Mouse (Mus musculus) spleen, adult 12 weeks (tissue): ENCODE results near the gene Gm2174.

ENCODE experiments used
- DNase-seq: peaks from one replicate; pipeline ENCODE4 v3.0.0; 2022; ENCODE audit warnings: low spot score

Gm2174 gene

DNA sequence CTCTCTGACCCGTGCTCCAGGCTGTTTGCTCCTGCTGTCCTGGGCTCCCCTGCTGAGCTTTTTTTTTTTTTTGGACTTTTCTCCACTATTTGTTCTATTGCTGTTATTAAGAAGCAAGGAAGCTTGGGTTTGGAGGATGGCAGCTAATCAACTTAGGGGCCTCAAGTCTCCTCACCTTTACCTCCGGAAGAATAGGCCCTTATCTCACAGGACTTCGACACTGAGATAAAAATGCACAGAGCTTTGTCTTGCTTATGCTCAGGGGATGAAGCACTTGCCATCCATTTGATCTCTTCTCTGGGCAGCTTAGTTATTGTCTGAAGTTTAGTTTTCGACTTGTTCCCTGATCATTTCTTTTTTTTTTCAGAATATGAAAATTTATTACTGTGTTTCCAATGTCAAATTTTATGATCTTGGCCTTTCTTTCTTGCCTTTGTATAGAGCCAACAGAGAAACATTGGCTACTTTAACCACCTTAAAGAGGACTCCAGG is at the start of gene Gm2174:
Gene Gm2174, plus strand, starts transcription at position 442 of the 492 bp plus-strand sequence.
- DNase-seq = no peak

DNA sequence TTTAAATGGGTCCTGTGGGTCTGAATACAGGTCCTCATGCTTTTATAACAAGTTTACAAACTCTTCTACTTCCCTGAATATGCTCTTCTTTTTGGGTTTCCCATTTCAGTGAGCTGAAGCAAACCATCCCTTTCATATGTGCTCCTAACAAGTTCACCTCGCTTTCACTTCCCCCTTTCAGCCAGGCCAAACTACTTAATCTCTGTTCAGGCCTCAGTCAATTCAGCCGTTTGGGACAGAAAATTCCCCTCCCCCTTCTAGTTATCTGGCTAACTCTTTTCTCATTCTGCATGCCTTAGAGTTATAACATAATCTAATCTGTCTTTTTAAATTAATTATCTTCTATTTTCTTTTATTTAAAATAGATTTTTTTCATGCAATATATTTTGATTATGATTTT is 43.1 kb upstream of the Gm2174 start:
- no peak for DNase-seq

DNA sequence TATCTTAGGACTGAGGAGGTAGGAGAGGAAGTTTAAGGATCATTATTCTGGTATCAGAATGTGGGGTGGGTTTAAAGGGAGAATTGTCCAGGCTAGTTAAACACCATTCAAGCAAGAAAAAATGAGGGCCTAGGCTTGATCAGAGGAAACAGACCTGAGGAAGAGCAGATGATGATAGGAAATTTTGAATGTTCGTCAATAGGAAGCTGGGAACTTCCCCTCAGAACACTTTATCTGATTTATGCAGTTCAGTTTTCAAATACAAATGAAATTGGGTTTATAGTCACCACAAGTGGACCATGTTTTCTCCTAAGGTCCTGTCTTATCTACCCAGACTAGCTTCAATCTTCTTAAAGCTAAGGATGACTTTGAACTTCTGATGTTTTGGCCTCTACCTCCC is 42.3 kb upstream of the Gm2174 start:
- no peak for DNase-seq

DNA sequence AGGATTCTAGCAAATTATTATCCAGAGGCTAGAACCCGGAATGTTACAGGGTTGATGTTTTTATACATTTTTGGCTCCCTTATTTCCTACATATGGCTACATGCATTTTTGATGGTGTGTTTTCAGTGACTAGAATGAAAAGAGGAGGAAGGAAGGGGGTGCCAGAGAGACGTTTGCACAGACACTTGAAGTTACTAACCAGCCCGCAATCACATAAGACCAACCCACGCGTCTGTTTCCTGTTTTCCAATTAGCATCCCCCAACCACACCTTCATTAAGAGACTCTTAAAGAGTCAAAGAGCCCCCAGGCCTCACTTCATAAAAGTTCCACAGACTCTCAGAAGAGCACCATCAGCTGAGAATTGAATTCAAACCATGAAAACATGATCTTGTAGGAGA is 41.6 kb upstream of the Gm2174 start:
- DNase-seq = no peak

DNA sequence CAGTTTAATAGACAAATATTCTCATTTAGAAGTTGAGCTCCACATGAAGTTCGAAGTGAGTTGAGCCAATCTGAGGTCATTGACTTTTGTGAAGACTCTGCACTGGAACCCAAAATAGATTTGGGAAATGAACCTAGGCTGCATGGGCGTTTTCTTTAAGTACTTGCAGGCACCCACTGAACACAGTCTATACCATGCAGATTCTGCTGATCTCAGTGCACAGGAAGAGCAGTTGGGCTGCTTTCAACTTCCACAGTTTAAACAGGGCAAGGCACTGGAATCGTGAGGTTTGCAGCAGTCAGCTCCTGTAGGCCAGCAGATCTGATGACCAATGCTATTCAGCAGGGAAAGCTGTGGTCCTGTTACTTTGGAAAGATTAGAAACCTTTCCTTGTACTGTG is 31.5 kb upstream of the Gm2174 start:
- DNase-seq = no peak

DNA sequence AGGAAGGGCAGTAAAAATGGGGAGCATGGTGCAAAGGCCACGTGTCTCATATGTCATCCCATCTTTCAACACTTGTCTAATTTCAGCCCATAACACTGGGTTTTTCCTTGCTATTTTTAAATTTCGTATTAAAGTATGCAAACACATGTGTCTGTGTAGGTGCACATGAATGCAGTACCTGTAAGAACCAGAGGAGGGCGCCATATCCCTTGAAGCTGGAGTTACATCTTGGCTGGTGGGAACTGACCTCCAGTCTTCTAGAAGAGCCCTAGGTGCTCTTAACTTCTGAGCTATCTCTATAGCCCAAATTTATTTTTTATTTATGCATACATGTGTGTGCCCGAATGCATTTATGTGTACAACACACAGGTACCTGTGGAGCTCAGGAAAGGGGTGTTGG is 30.2 kb upstream of the Gm2174 start:
- DNase-seq = no peak

DNA sequence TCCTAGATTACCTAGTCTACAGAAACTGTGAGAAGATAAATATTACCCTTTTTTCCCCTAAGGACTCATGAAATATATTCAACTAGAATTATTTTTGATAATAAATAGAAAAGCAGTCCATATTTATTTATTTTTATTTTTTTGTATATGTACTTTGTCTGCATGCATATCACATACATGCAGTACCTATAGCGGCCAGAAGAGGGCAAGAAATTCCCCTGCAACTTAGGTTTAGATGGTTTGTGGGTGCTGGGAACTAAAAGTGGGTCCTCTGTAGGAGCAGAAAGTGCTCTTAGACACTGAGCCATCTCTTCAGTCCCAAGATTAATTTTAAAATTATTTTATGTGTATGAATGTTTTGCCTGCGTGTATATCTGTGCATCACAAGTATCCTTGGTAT is 17.2 kb upstream of the Gm2174 start:
- no peak for DNase-seq

DNA sequence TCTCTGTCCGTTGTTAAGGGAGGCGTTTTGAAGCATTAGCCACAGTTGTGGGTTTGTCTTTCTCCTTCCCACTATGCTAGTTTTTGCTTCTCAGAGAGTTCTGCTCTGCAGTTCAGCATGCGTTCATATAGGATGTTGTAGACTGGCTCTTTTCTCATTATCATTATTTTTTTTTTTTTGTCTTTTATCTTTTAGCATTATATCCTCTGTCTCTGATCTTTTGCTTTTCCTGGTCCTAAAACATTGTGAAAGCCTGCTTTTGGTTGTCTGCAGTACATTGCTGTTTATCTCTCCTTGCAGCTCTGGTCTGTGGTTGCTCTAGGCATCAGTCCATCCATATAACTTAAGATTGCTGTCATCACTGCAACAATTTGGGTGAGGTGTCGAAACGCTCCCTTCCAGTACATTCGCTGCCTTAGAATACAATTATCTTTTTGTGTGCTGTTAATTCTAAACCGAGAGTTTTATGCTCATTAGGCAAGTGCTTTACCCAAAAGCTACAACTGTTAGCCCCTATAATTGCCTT is 11.9 kb upstream of the Gm2174 start:
- no peak for DNase-seq

DNA sequence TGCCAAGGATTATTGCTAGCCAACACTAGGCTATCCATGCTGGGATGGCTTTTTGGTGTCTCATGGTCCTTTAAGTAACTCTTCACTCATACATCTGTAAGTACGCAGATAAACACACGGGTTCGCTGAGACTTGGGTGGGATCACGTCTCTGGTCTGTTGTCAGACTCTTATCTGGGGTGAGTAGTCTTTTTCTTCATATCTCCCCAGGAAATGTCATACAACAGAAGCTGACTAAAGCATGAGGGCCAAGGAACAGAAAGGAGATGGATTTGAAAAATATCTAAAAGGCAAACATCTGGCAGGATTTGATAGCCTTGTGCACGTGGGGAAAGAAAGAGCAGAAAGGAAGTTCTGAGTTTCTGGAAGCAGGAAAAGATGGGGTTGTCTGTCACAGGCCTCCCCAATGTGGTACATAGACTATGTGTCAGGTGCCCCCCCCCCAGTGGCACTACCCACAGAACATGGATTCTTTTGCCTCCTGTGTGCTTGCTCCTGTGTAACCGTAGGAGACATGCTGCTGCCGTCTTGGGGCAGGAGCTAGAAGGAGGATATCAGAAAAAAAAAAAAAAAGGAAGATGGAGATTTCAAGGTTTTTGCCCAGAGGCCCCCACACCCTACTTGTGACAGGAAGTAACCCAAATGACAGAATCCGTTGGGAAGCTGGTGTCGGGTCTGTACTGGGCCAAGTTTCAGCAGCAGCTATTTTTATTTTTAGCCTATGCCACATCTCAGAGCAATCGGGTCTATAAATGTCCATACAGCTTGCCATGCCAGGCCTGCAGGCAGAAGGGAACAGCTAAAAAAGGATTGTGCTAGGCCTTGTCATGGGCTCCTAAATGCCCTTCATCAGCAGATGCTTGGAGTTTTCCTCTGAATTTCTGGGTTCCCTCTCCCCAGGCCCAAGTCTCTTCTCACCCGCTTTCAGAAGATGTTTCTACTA is 1.0 kb upstream of the Gm2174 start:
- peak; percentile 6 for DNase-seq

DNA sequence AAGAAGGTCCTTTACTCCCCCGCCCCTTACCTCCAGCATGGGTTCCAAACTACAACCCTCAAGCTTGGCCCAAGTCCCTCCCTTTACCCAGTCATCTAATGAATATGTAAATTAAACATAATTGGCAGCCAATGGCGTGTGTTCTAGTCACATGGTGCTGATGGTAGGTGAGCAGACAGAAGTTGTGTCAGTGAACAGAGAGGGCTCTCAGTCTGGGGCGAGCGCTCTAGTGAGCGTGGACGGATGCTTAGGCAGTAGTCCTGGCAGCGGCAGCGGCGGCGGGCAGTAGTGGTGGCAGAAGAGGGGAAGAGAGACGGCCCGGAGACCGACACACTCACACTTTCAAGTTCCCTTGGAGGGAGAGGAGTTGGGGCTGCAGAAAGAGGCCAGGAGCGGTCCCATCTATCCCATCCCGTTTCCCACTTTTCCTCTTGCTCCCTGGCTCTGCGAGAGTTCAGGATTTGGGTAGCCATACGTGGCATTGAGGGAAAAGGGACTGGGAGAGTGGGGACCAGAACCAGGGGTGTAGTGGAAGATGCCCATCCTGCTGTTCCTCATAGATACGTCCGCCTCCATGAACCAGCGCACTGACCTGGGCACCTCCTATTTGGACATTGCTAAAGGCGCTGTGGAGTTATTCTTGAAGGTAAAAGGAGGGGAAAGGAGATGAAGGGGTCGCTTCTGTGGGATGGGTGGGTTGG is 7.1 kb downstream of the Gm2174 start, which contains the start of gene Ints6l:
Gene Ints6l, plus strand, starts transcription at position 187 of the 701 bp plus-strand sequence.
- DNase-seq = peak; percentile 65

DNA sequence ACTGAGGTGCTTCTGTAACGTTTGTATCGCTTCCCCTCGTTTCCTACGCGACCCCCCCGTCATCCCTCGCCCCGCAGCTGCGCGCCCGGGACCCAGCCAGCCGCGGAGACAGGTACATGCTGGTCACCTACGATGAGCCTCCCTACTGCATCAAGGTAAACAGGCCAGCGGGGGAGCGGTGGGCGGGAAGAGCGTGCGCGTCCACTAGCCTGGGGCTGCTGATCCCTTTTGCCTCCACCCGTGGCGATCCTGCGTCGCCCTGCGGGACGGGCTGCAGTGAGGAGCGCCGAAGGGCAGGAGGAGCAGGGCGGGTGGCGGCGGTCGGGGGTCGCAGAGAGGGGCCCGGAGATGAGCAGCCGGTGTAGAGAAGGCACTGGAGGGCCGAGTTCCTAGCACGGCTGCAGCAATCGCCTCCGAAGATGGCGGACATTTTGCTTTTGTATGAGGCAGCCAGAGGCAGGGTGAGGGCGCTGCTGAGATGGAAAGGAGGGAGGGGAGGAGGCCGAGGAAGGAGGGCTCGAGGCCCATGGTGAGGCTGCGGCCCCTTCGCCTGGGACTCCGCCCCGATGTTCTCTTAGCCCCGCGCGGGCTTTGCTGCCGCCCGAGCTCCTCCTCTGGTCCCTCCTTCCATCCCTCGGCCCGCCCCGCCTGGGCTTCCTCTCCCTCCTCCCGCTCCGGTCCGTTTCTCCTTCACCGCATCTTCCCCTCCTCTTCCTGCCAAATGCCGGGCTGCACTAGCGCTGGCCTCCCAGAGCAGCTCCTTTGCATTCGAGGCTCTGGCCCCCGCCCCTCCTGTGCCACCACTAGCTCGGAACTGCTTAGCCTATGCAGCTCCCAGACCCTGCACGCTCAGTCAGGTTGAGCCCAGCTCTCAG is 7.8 kb downstream of the Gm2174 start:
- peak; percentile 73 for DNase-seq

DNA sequence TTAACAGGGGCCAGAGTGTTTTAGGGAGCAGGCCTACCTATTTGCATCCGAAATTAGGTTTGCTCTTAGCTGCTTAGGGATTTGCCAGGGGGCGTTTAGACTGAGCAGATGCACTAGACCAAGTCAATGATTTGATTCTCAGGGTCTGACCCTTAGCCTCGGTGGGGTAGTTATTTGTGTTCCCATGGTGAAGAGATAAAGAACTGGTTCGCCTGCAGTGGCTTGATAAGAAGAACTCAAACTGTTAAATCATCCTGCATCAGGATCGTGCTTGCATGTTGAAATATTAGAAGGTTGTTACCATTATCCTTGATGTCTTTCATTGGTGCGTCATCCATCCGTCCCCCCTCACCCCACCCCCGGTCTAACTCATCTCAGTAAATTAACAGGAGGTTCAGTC is 8.6 kb downstream of the Gm2174 start:
- peak; percentile 15 for DNase-seq

DNA sequence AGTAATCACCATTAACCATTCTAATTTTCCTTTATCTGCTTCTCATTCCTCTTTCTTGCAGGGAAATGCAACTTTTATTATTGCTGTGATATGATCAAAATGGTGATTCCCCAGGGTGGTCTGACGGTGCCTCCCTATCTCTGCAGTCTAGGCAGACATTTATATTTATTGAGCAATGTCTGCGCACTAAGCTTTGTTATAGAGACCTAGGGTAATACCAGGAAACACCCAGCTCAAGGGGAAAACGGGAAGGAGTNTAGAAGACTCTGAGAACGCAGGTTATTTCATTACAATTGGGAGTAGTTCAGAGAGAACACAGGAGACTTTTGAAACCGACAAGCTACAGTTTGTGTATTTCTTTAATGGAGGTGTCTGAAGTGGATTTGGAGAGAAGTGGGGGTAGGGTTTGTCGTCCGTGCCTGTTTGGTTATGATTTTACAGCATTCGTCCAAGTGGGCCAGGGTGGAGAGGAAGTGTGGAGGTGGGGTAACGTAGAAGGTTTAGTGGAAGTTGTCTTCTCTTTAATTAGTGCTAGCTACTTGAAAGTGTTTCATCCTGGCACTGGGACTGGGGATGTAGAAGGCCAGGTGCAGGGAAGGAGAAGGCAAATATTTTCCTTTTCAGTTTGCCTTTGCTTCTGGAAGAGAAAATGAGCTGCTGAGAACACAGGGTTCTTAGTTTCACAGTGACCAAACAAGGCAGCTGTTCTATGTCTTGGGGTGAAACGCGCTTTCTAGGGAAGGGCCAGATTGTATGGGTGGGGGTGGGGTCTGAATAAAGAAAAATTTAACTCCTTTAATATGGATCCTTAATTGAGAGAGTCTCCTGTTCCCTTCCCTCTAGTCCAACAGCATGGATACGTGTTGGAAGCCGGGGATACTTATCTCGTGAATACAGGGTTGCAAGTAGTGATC is 14.5 kb downstream of the Gm2174 start:
- no peak for DNase-seq

DNA sequence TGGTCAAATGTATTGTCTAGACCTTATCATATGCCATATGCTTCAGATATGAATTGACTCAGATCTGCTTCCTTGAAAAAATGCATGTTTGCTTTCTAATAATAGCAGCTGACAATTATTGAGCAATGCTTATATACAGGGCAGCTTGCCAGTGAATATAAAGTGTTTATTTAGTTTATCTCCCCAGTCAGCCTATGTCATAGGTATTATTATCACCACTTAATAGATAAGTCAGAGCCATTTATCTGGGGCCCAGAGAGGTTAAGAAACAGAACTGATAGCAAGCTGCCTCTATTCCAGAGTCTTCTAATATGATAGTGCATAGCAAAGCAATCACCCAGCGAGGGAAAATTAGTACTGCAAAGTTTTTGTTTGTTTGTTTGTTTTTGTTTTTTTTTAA is 17.1 kb downstream of the Gm2174 start:
- no peak for DNase-seq

DNA sequence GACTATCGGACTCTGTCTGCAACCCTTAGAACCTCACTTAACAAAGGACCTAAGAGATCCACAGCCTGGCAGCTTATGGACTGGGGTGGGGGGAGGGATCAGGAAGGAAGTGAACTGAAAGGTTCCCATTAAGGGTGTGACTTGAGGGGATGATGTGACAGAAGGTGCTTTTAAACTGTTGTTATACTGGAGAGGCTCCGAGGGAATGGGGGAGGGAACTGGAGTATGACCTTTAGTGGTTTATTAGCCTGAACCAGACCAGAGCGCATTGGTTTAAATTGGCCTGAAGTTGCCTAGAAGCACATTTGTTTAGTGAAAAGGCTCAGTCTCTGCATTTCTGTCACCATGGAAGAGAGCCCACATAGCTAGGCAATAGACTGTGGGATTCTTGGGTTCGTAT is 19.9 kb downstream of the Gm2174 start:
- DNase-seq = no peak

DNA sequence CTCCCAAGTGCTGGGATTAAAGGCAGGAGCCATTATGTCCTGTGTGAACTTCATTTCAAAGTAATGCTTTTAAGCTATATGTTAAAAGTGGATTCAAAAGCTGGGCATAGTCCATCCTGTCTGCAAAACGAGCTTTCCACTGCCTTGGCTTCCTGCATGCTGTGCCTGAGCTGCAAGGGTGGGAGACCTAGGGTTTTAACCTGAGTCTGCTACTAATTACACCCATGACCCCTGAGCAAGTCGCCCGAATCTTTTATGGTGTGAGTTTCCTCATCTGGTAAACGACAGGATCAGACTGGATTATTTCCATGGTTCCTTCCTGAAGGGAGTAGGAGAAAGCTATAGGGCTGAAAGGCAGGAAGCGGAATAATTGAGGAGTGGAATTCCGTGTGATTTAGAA is 20.7 kb downstream of the Gm2174 start:
- DNase-seq = no peak

DNA sequence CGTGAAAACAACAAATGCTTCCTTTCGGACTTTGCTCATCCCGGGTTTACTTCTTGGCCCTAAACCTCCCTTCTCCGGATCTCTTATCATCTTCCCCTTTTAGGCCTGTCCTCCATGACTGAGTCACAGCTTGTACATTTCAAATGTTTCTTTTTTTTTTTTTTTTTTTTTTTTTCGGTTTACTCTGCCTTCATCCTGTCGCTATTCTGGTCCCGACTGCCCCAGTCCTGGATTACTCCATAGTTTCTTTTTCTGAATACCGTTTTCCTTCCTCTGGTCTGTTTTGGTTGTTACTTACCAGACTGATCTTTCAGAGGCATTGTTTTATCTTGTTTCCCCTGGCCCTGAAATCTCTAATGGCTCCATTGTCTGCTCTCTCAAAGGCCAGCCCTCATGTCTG is 26.3 kb downstream of the Gm2174 start:
- no peak for DNase-seq

DNA sequence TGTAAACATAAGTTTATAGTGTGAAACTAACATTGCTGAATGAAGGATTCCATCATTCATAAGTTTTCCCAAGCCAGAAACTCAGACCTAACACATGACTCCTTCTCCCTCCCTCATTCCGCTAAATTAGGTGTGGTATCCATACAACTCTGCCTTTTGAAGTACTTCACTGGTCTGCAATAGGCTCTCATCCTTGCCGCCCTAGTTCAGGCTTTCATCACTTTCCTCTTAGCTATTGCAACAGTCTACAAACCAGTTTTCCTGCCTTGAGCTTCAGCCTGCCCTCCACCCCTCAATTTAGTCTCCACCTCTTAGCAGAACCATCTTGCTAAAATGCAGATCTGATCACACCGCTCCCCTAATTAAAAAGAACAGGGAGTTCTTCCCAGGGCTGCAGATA is 29.8 kb downstream of the Gm2174 start:
- no peak for DNase-seq

DNA sequence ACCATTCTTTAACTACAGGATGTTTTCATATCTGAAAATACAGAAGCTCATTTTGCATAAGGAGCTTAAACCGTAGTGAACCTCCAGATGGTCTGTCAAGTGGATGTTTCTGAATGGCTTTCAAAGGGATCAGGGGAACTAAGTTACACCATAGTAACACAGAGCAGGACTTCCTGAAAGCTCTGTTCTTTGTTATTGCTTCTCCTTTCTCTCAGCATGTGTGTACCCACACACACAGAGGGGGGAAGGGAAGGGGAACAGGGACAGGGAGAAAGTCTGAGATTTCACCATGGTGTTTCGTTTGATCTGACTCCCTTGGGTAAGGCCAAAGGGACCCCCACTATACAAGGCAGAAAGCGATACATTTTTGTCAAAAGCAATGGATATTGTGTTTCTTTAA is 34.1 kb downstream of the Gm2174 start:
- DNase-seq = no peak

DNA sequence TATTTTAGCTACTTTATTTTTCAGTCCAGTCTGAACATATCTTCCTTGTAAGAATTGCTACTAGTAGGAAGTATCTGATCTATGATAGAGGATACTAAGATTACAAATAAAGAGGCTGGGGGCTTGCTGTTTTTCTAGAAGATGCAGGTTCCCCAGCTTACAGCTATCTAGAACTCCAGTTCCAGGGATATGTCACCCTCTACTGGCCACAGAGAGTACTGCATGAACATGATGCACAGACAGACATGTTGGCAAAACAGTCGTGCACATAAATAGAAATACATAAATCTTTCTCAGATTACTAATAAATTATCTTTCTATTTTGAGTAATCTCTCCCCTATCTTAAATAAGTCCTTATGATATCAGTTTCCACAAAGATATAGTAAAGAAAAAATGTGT is 42.0 kb downstream of the Gm2174 start:
- DNase-seq = peak; percentile 41

DNA sequence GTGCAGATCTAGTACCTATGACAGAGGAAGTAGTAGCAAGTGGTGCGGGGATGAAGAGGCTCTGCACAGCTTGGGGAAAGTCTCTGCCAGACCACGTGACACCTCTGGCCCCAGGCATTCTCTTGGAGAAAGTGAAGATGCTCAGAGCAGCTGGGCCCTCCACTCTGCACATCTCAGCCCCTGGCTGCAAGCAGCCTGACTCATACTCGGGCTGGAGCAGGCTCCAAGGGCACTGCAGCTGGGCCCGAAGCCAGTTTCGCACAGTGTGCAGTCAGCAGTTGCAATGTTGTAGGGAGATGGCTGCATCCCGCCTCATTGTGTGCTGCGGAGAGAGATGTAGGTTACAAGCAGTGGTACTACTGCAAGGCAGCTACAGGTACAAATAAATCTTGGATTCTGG is 49.5 kb downstream of the Gm2174 start:
- DNase-seq = no peak
